Mouse (Mus musculus) liver, adult (tissue): ENCODE data around the gene Th.

Source experiments
- GATA4 ChIP-seq: IDR thresholded peaks from 2 replicates; pipeline ENCODE4 v1.6.1; 2014; ENCODE audit warnings: mild to moderate bottlenecking, low read length; ENCODE audit not compliant: insufficient replicate concordance

The Th gene

DNA sequence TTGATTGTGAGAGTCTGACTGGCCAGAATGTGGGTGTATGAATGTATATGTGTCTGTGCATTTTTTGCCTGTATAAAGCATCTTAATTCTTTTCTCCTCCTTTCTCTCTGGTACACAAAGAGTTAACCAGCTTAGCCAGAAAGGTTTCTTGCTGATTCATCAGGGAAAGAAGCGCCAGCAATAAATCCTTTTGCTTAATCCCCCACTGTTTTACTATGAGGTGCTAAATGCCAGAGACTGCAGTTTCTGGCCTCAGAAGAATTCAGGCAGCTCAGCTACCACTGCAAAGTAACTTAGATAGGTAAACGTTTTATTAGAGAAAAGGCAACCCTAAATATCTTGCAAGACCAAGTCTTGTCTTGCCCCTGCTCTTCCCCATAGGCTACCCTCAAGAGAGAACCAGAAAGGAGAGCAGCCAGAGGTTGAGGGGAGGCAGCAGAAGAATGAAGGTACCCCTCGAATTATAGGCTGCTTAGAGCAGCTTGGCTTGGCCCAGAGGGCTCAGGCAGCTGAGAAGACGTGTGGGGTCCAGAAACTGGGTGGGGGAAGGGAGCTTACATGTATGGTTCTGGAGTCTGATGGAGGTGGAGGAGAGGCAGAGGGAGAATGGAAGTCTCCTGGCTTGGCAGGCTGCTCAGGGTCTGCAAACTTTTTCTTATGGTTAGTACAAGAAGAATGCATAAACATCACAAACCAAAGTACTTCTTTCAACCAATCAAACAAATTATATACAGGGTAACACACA is 61.3 kb downstream of the Th start:
- TF ChIP-seq GATA4: no peak

GRCm38 (mm10) chr7:142850681-142851080 is 80.2 kb downstream of the Th start:
- TF ChIP-seq GATA4: no peak
